ENCODE assay signal across 8 mouse cellular contexts in the genomic region with DNA sequence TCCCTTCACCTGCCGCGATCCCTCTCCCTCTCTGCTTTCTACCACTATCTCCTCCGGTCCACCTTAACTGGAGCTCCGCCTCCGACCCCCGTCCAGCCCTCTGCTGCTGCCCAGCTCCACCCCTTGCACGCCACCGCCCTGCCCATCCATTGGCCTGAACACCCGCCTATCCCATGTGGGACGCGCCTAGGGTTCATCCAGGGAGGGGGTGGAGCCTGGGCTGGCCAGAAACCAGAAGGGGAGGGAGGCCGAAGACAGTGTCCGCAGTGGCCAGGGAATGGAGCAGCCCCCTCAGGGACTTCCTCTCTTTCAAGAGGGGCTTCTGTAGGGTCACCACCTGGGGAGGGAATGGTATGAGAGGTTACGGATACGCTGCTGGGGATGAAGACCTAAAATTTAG. TPM values are rescaled to one million over a fixed set of nuclear protein-coding genes. Genes with fewer than 3 reads are reported as not detected.
A peak's percentile ranks its signal among the peaks of the same experiment; 100 is the strongest.
DNase-seq lines count a peak whose midpoint lies in the region; ATAC-seq lines count a peak whose summit lies in the region.

No protein-coding gene starts in this region.

- peaks cover 62% of the 10 kb centered on the region for H3K4me1 ChIP-seq in hindbrain, embryonic 12.5 days

- peak overlapping the region; percentile 71 for H3K27ac ChIP-seq in hindbrain, embryonic 12.5 days

- H3K36me3 ChIP-seq in hindbrain, embryonic 12.5 days: no peaks in the 10 kb centered on the region

- H3K27me3 ChIP-seq in hindbrain, embryonic 12.5 days: peaks cover 46% of the 10 kb centered on the region

- peak; percentile 99 for DNase-seq in R1 (ENCODE audit: low read depth, low spot score)
- peak; percentile 98 to 99 for DNase-seq in cerebellum, postnatal 14 days
- DNase-seq in frontal cortex, postnatal 10 days (ENCODE audit: low spot score in 2 of 2): peak; percentile 95 to 96
- DNase-seq in layer of hippocampus, postnatal 14 days (ENCODE audit: low spot score in 2 of 2): peak; percentile 94 to 97
- DNase-seq in lung, postnatal 10 days: peak; percentile 100
- peak; percentile 98 for DNase-seq in ovary, postnatal 14 days (ENCODE audit: low spot score)
- peak; percentile 73 for DNase-seq in thymus, postnatal 14 days

- peak overlapping the region; percentile 59 for H3K9ac ChIP-seq in hindbrain, embryonic 12.5 days

- peak overlapping the region; percentile 100 for H3K4me2 ChIP-seq in hindbrain, embryonic 12.5 days (replicated peaks)

- WGBS in hindbrain, embryonic 12.5 days: 1% methylated on average over 15 of the region's 15 CpGs

- H3K4me3 ChIP-seq in hindbrain, embryonic 12.5 days: peak overlapping the region; percentile 55

- H3K9me3 ChIP-seq in hindbrain, embryonic 12.5 days (replicated peaks): no peaks in the 10 kb centered on the region

- peak; percentile 93 for ATAC-seq in hindbrain, embryonic 12.5 days (ENCODE audit: low FRiP score)

RNA-seq across cellular contexts. Expression of gene Zbtb7b, which starts 1.0 kb away (rescaled TPM):
- polyA plus RNA-seq in hindbrain, embryonic 12.5 days (2016; fragmentation: Nextera tagmentation; extraction: Ambion mirVana): 0.74 and 0.80 TPM in 2 replicates
- 10 to 100 TPM; 12.1 to 15.1 TPM for total RNA-seq in layer of hippocampus, postnatal 14 days (2021)

RNA-seq across cellular contexts. Expression of gene Lenep, which starts 9.0 kb away (rescaled TPM):
- 1.0 and 1.5 TPM in 2 replicates for polyA plus RNA-seq in hindbrain, embryonic 12.5 days (2016; fragmentation: Nextera tagmentation; extraction: Ambion mirVana)
- 1 to 10 TPM; 3.2 to 4.3 TPM for total RNA-seq in layer of hippocampus, postnatal 14 days (2021)

RNA-seq across cellular contexts. Expression of gene Flad1, which starts 18.1 kb away (rescaled TPM):
- polyA plus RNA-seq in hindbrain, embryonic 12.5 days (2016; fragmentation: Nextera tagmentation; extraction: Ambion mirVana): 36.1 and 36.9 TPM in 2 replicates
- 10 to 100 TPM; 30.4 to 30.5 TPM for total RNA-seq in layer of hippocampus, postnatal 14 days (2021)

RNA-seq across cellular contexts. Expression of gene Cks1b, which starts 24.6 kb away (rescaled TPM):
- 249 and 274 TPM in 2 replicates for polyA plus RNA-seq in hindbrain, embryonic 12.5 days (2016; fragmentation: Nextera tagmentation; extraction: Ambion mirVana)
- 1 to 10 TPM; 4.6 to 6.5 TPM for total RNA-seq in layer of hippocampus, postnatal 14 days (2021)

RNA-seq across cellular contexts. Expression of gene Shc1, which starts 24.6 kb away (rescaled TPM):
- polyA plus RNA-seq in hindbrain, embryonic 12.5 days (2016; fragmentation: Nextera tagmentation; extraction: Ambion mirVana): 54.8 and 61.2 TPM in 2 replicates
- 10 to 100 TPM; 14.2 to 15.0 TPM for total RNA-seq in layer of hippocampus, postnatal 14 days (2021)

Comparison
In these comparisons a context has a peak if more than half of its experiments do, and no peak if none do; other contexts are left out.
1. Peak in every context shown above with its lines: DNase-seq, ATAC-seq, H3K4me3 ChIP-seq and H3K27ac ChIP-seq.